Mouse (Mus musculus) right cerebral cortex, postnatal 36 days (tissue): ENCODE results near the gene Wdr18.
A peak's percentile ranks its signal among the peaks of the same experiment; 100 is the strongest.

Experiments used
- DNase-seq, 2 experiments: peaks; one replicate each; pipeline ENCODE4 v3.0.0; 2022; ENCODE audit warnings: low spot score in 2 of 2, mixed read lengths in 1 of 2

Gene Wdr18

GRCm38 (mm10) chr10:79977324-79977723 is 17.4 kb downstream of the Wdr18 start:
- DNase-seq = no peak

GRCm38 (mm10) chr10:79978061-79978460 is 18.1 kb downstream of the Wdr18 start:
- DNase-seq = no peak

- no peak for DNase-seq
Measured at GRCm38 (mm10) chr10:79979401-79980155, 19.6 kb downstream of the Wdr18 start.

- DNase-seq = no peak
Measured at GRCm38 (mm10) chr10:79983205-79983604, 23.3 kb downstream of the Wdr18 start.

GRCm38 (mm10) chr10:79983670-79984069 is 23.7 kb downstream of the Wdr18 start:
- DNase-seq = peak; percentile 52 to 59

- DNase-seq = peak; percentile 76 to 81
Measured at GRCm38 (mm10) chr10:79984195-79984816, 24.4 kb downstream of the Wdr18 start, which contains the start of gene Tmem259. Gene Tmem259, minus strand, starts transcription at chr10:79984330.

- peak; percentile 97 to 99 for DNase-seq
Measured at GRCm38 (mm10) chr10:79984871-79985270, 24.9 kb downstream of the Wdr18 start.

- DNase-seq = peak; percentile 60 to 62
Measured at GRCm38 (mm10) chr10:79985334-79986231, 25.6 kb downstream of the Wdr18 start.

- DNase-seq = no peak
Measured at GRCm38 (mm10) chr10:79986232-79986878, 26.4 kb downstream of the Wdr18 start.

GRCm38 (mm10) chr10:79986963-79987362 is 27.0 kb downstream of the Wdr18 start:
- peak; percentile 57 to 75 for DNase-seq

- no peak for DNase-seq
Measured at GRCm38 (mm10) chr10:79987771-79988505, 28.0 kb downstream of the Wdr18 start.

- DNase-seq = no peak
Measured at GRCm38 (mm10) chr10:79988506-79989271, 28.7 kb downstream of the Wdr18 start, which contains the start of gene Cnn2. Gene Cnn2, plus strand, starts transcription at chr10:79988584.

- DNase-seq = no peak
Measured at GRCm38 (mm10) chr10:79989272-79989786, 29.4 kb downstream of the Wdr18 start.

- no peak for DNase-seq
Measured at GRCm38 (mm10) chr10:79989870-79990269, 29.9 kb downstream of the Wdr18 start.

- no peak for DNase-seq
Measured at GRCm38 (mm10) chr10:79991099-79991498, 31.1 kb downstream of the Wdr18 start.

GRCm38 (mm10) chr10:79991548-79991947 is 31.6 kb downstream of the Wdr18 start:
- no peak for DNase-seq

GRCm38 (mm10) chr10:79994397-79995115 is 34.6 kb downstream of the Wdr18 start:
- no peak for DNase-seq

GRCm38 (mm10) chr10:79995636-79996035 is 35.7 kb downstream of the Wdr18 start:
- no peak for DNase-seq
